Mouse (Mus musculus): ENCODE measurements around the gene Dgki. TPM values are rescaled to one million over a fixed set of nuclear protein-coding genes. Genes with fewer than 3 reads are reported as not detected.
"Not testable (repeated sequence)": the region's sequence is repeated elsewhere in the genome, so short reads cannot be mapped to it uniquely, and the experiment has no call there.

Gene Dgki
- polyA plus RNA-seq, 1 experiment from 2014 or later, result 0.92 TPM

- Histone ChIP-seq H3K4me3 (no peak overlapping the region), H3K27ac (no peak overlapping the region), H3K4me1 (peaks cover 8% of the 10 kb centered on the region), H3K27me3 (no peaks in the 10 kb centered on the region), H3K36me3 (no peaks in the 10 kb centered on the region), H3K4me2 (no peak overlapping the region), H3K9me3 (no peaks in the 10 kb centered on the region), H3K9ac (no peak overlapping the region)
- no peak for ATAC-seq (ENCODE audit: insufficient number of reproducible peaks, low FRiP score, low TSS enrichment, low read depth)
Observed at GRCm38 (mm10) chr6:37138816-37139215, 161.2 kb downstream of the Dgki start.

- no peak for ATAC-seq (ENCODE audit: insufficient number of reproducible peaks, low FRiP score, low TSS enrichment, low read depth)
- Histone ChIP-seq H3K27me3 (no peaks in the 10 kb centered on the region), H3K36me3 (no peaks in the 10 kb centered on the region), H3K4me2 (no peak overlapping the region), H3K4me1 (no peaks in the 10 kb centered on the region), H3K4me3 (no peak overlapping the region), H3K27ac (no peak overlapping the region), H3K9me3 (no peaks in the 10 kb centered on the region), H3K9ac (no peak overlapping the region)
- WGBS, result 84% methylated on average over 4 of the region's 4 CpGs
Observed at GRCm38 (mm10) chr6:37131257-37131656, 168.7 kb downstream of the Dgki start.

- H3K27ac ChIP-seq, result no peak overlapping the region
- no peaks in the 10 kb centered on the region for H3K9me3 ChIP-seq
- no peak overlapping the region for H3K4me2 ChIP-seq
- H3K9ac ChIP-seq, result no peak overlapping the region
- no peaks in the 10 kb centered on the region for H3K4me1 ChIP-seq
- no peaks in the 10 kb centered on the region for H3K36me3 ChIP-seq
- WGBS, result 89% methylated on average over 19 of the region's 19 CpGs
- no peaks in the 10 kb centered on the region for H3K27me3 ChIP-seq
- ATAC-seq (ENCODE audit: insufficient number of reproducible peaks, low FRiP score, low TSS enrichment, low read depth), result no peak
- no peak overlapping the region for H3K4me3 ChIP-seq
Observed at GRCm38 (mm10) chr6:37120417-37121154, 179.4 kb downstream of the Dgki start.

GRCm38 (mm10) chr6:37119205-37119604 is 180.8 kb downstream of the Dgki start:
- ATAC-seq (ENCODE audit: insufficient number of reproducible peaks, low FRiP score, low TSS enrichment, low read depth), result no peak
- Histone ChIP-seq H3K36me3 (no peaks in the 10 kb centered on the region), H3K9me3 (no peaks in the 10 kb centered on the region), H3K27me3 (no peaks in the 10 kb centered on the region), H3K27ac (no peak overlapping the region), H3K4me3 (no peak overlapping the region), H3K4me1 (no peaks in the 10 kb centered on the region), H3K9ac (no peak overlapping the region), H3K4me2 (no peak overlapping the region)
- 76% methylated on average over 3 of the region's 3 CpGs for WGBS

GRCm38 (mm10) chr6:37113048-37113447 is 186.9 kb downstream of the Dgki start:
- no peak overlapping the region for H3K4me3 ChIP-seq
- no peak overlapping the region for H3K4me2 ChIP-seq
- no peak overlapping the region for H3K9ac ChIP-seq
- H3K27me3 ChIP-seq, result no peaks in the 10 kb centered on the region
- ATAC-seq (ENCODE audit: insufficient number of reproducible peaks, low FRiP score, low TSS enrichment, low read depth), result no peak
- WGBS, result 83% methylated on average over 4 of the region's 4 CpGs
- H3K4me1 ChIP-seq, result no peaks in the 10 kb centered on the region
- no peaks in the 10 kb centered on the region for H3K36me3 ChIP-seq
- H3K9me3 ChIP-seq, result no peaks in the 10 kb centered on the region
- no peak overlapping the region for H3K27ac ChIP-seq

GRCm38 (mm10) chr6:37106236-37106635 is 193.7 kb downstream of the Dgki start:
- 88% methylated on average over 6 of the region's 6 CpGs for WGBS

GRCm38 (mm10) chr6:37100413-37100812 is 199.6 kb downstream of the Dgki start:
- H3K27me3 ChIP-seq, result no peaks in the 10 kb centered on the region
- H3K9me3 ChIP-seq, result no peaks in the 10 kb centered on the region
- H3K9ac ChIP-seq, result no peak overlapping the region
- peak overlapping the region; percentile 18; the same call in 1 of the 2 replicates for H3K27ac ChIP-seq
- peaks cover 12% of the 10 kb centered on the region for H3K4me1 ChIP-seq
- WGBS, result 23% methylated on average over 5 of the region's 5 CpGs
- ATAC-seq (ENCODE audit: insufficient number of reproducible peaks, low FRiP score, low TSS enrichment, low read depth), result no peak
- no peak overlapping the region for H3K4me3 ChIP-seq
- H3K4me2 ChIP-seq, result no peak overlapping the region
- H3K36me3 ChIP-seq, result no peaks in the 10 kb centered on the region

More at GRCm38 (mm10) chr6:37106236-37106635, 193.7 kb downstream of the Dgki start:
- not testable (repeated sequence) for H3K4me3 ChIP-seq; H3K9me3 ChIP-seq; H3K4me2 ChIP-seq; H3K4me1 ChIP-seq; ATAC-seq (ENCODE audit: insufficient number of reproducible peaks, low FRiP score, low TSS enrichment, low read depth); H3K27me3 ChIP-seq; H3K9ac ChIP-seq; H3K27ac ChIP-seq; H3K36me3 ChIP-seq

GRCm38 (mm10) chr6:37097356-37098155 is 202.4 kb downstream of the Dgki start:
- H3K27ac ChIP-seq, result peak overlapping the region; percentile 28
- 42% methylated on average over 18 of the region's 18 CpGs for WGBS
- H3K36me3 ChIP-seq, result no peaks in the 10 kb centered on the region
- H3K9ac ChIP-seq, result no peak overlapping the region
- H3K4me3 ChIP-seq, result no peak overlapping the region
- H3K4me2 ChIP-seq, result peak overlapping the region; percentile 42
- peak; percentile 70; the same call in 1 of the 2 replicates for ATAC-seq (ENCODE audit: insufficient number of reproducible peaks, low FRiP score, low TSS enrichment, low read depth)
- no peaks in the 10 kb centered on the region for H3K27me3 ChIP-seq
- H3K4me1 ChIP-seq, result peaks cover 12% of the 10 kb centered on the region
- no peaks in the 10 kb centered on the region for H3K9me3 ChIP-seq

- H3K27me3 ChIP-seq, result no peaks in the 10 kb centered on the region
- peak overlapping the region; percentile 81 for H3K27ac ChIP-seq
- H3K4me3 ChIP-seq, result peak overlapping the region; percentile 15; the same call in 1 of the 2 replicates
- H3K4me2 ChIP-seq, result peak overlapping the region; percentile 42
- no peak overlapping the region for H3K9ac ChIP-seq
- WGBS, result 37% methylated on average over 12 of the region's 12 CpGs
- peak; percentile 73; the same call in 1 of the 2 replicates for ATAC-seq (ENCODE audit: insufficient number of reproducible peaks, low FRiP score, low TSS enrichment, low read depth)
- H3K36me3 ChIP-seq, result no peaks in the 10 kb centered on the region
- H3K9me3 ChIP-seq, result no peaks in the 10 kb centered on the region
- H3K4me1 ChIP-seq, result peaks cover 12% of the 10 kb centered on the region
Observed at GRCm38 (mm10) chr6:37096840-37097305, 203.1 kb downstream of the Dgki start.

- H3K9ac ChIP-seq, result no peak overlapping the region
- H3K27ac ChIP-seq, result no peak overlapping the region
- H3K9me3 ChIP-seq, result no peaks in the 10 kb centered on the region
- H3K4me1 ChIP-seq, result no peaks in the 10 kb centered on the region
- no peak for ATAC-seq (ENCODE audit: insufficient number of reproducible peaks, low FRiP score, low TSS enrichment, low read depth)
- H3K4me3 ChIP-seq, result no peak overlapping the region
- no peaks in the 10 kb centered on the region for H3K36me3 ChIP-seq
- 52% methylated on average over 8 of the region's 8 CpGs for WGBS
- H3K4me2 ChIP-seq, result no peak overlapping the region
- no peaks in the 10 kb centered on the region for H3K27me3 ChIP-seq
Observed at GRCm38 (mm10) chr6:37089148-37090111, 210.6 kb downstream of the Dgki start.

- Histone ChIP-seq H3K36me3 (no peaks in the 10 kb centered on the region), H3K4me2 (no peak overlapping the region), H3K9ac (no peak overlapping the region), H3K4me1 (no peaks in the 10 kb centered on the region), H3K9me3 (no peaks in the 10 kb centered on the region), H3K27me3 (no peaks in the 10 kb centered on the region), H3K4me3 (no peak overlapping the region), H3K27ac (no peak overlapping the region)
- ATAC-seq (ENCODE audit: insufficient number of reproducible peaks, low FRiP score, low TSS enrichment, low read depth), result no peak
- WGBS, result 88% methylated on average over 3 of the region's 3 CpGs
Observed at GRCm38 (mm10) chr6:37082990-37083389, 217.0 kb downstream of the Dgki start.

Measured in limb, embryonic 15.5 days (tissue).